ENCODE assay signal across 10 mouse cellular contexts in the genomic region with DNA sequence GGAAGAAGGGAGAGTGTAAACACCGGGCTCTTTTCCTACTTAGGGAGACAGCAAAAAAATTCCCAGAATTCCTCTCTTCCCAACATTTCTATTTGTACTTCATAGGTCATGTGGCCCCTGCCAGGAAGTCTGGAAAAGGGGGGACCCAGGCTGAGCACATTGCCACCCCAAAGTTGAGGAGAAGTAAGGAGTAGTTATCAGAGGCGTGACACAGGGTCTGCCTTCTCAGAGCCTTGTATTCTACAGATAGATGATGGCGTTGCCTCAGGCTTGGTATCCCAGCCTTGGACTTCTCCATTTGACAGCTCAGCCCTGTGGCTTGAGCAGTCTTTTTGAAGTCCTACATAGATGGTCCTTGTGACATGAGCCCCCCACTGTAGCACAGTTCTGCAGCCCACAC. TPM values are rescaled to one million over a fixed set of nuclear protein-coding genes. Genes with fewer than 3 reads are reported as not detected.
DNase-seq lines count a peak whose midpoint lies in the region; ATAC-seq and TF ChIP-seq lines count a peak whose summit lies in the region.
"Had no signal": no experiment of that assay in that cellular context is flagged by ENCODE, and none has a peak within 500 bp of the region (broad histone marks: within the 10 kb centered on the region; RNA-seq: fewer than 3 reads in every experiment).

No protein-coding gene starts in this region.

- dilution Hi-C loops in CH12.LX (cut with MboI; ENCODE audit: extremely low pct_ligation_motif_present, extremely low pct_unique_long_range_greater_than_20kb, low sequenced_read_pairs) = no loop called here

- no peak for DNase-seq in heart, postnatal 14 days
- DNase-seq in CH12.LX (ENCODE audit: extremely low read depth) = no peak
- DNase-seq in forebrain, embryonic 14.5 days (ENCODE audit: low spot score) = no peak
- no peak for DNase-seq in liver, embryonic 13.5 days
- no peak for DNase-seq in testis, postnatal 14 days (ENCODE audit: low spot score)
- no peak for DNase-seq in right cerebral cortex, adult 2 months (ENCODE audit: low spot score in 2 of 2)
- DNase-seq in embryo, embryonic 10 days (ENCODE audit: low spot score) = no peak
- DNase-seq: lung, adult 18-20 months had no signal

- no peak for TF ChIP-seq CTCF in CH12.LX (conservative IDR thresholded peaks at IDR 0.05 in 1 of 2, IDR thresholded peaks at IDR 0.05 in 1 of 2; ENCODE audit: low read depth in 2 of 2, low read length in 2 of 2)

- TF ChIP-seq POLR2A in CH12.LX (IDR thresholded peaks at IDR 0.05; ENCODE audit: low read depth, low read length) = no peak

- no peak for ATAC-seq in heart, embryonic 11.5 days (replicated peaks; ENCODE audit: insufficient number of reproducible peaks, low FRiP score, low TSS enrichment)
- ATAC-seq in forebrain, embryonic 14.5 days = no peak
- ATAC-seq in liver, embryonic 13.5 days (ENCODE audit: low read depth) = no peak

- in situ Hi-C loops in CH12.LX (cut with MboI; ENCODE audit: low pct_ligation_motif_present, low pct_unique_long_range_greater_than_20kb, low sequenced_read_pairs) = loop anchor here (10.0 kb wide), 1 partner anchor 120 kb away; no protein-coding TSS in a partner anchor

- H3K4me3 ChIP-seq in heart, embryonic 11.5 days (ENCODE audit: low read depth, low read length) = peak overlapping the region; percentile 63; the same call in 1 of the 2 replicates
- no peak overlapping the region for H3K4me3 ChIP-seq in CH12.LX (replicated peaks in 1 of 3; ENCODE audit: low read depth in 2 of 3, low read length in 2 of 3, poor library complexity in 1 of 3)
- peak overlapping the region; percentile 73 for H3K4me3 ChIP-seq in forebrain, embryonic 14.5 days (ENCODE audit: low read depth, low read length)
- no peak overlapping the region; the same call in 1 of the 2 replicates for H3K4me3 ChIP-seq in liver, embryonic 13.5 days (replicated peaks)

- no peaks in the 10 kb centered on the region for H3K79me2 ChIP-seq in CH12.LX (replicated peaks; ENCODE audit: control insufficient read depth, extremely low read depth, insufficient read depth, poor library complexity, severe bottlenecking)

- peaks cover 18% of the 10 kb centered on the region for H3K4me1 ChIP-seq in heart, embryonic 11.5 days (ENCODE audit: control insufficient read depth, insufficient read depth, low read length)
- peaks cover 3 to 10% of the 10 kb centered on the region in 2 experiments; a peak in 3 of 4 replicates for H3K4me1 ChIP-seq in CH12.LX (ENCODE audit: control insufficient read depth in 1 of 2, insufficient read depth in 2 of 2)
- H3K4me1 ChIP-seq in forebrain, embryonic 14.5 days (ENCODE audit: control insufficient read depth, insufficient read depth, low read length) = peaks cover 10% of the 10 kb centered on the region
- H3K4me1 ChIP-seq in liver, embryonic 13.5 days (replicated peaks) = peaks cover 17% of the 10 kb centered on the region

- peak overlapping the region; percentile 83; the same call in 1 of the 2 replicates for H3K9ac ChIP-seq in heart, embryonic 11.5 days (ENCODE audit: low read depth, low read length)
- H3K9ac ChIP-seq in CH12.LX (ENCODE audit: insufficient read depth, low read depth) = no peak overlapping the region
- H3K9ac ChIP-seq in forebrain, embryonic 14.5 days (ENCODE audit: low read length) = peak overlapping the region; percentile 79; the same call in 1 of the 2 replicates
- no peak overlapping the region for H3K9ac ChIP-seq in liver, embryonic 13.5 days

- no peaks in the 10 kb centered on the region for H3K9me3 ChIP-seq in heart, embryonic 11.5 days (replicated peaks; ENCODE audit: control insufficient read depth, low read length)
- no peaks in the 10 kb centered on the region for H3K9me3 ChIP-seq in CH12.LX (replicated peaks; ENCODE audit: low read length)
- H3K9me3 ChIP-seq in forebrain, embryonic 14.5 days (replicated peaks; ENCODE audit: control insufficient read depth, low read length) = no peaks in the 10 kb centered on the region
- no peaks in the 10 kb centered on the region for H3K9me3 ChIP-seq in liver, embryonic 13.5 days (replicated peaks)

- H3K27ac ChIP-seq in heart, embryonic 11.5 days (ENCODE audit: low read depth, low read length) = no peak overlapping the region
- no peak overlapping the region for H3K27ac ChIP-seq in CH12.LX (ENCODE audit: insufficient read depth, low read depth)
- no peak overlapping the region for H3K27ac ChIP-seq in forebrain, embryonic 14.5 days (ENCODE audit: low read depth, low read length)
- H3K27ac ChIP-seq in liver, embryonic 13.5 days = no peak overlapping the region

- 66% methylated on average over 3 of the region's 3 CpGs for WGBS in heart, embryonic 11.5 days (ENCODE audit: insufficient replicate concordance)
- WGBS in forebrain, embryonic 14.5 days = 82% methylated on average over 3 of the region's 3 CpGs
- 52% methylated on average over 3 of the region's 3 CpGs for WGBS in liver, embryonic 13.5 days (ENCODE audit: insufficient replicate concordance)

- TF ChIP-seq EP300 in CH12.LX (IDR thresholded peaks at IDR 0.05; ENCODE audit: low read length) = no peak

- no peaks in the 10 kb centered on the region for H3K27me3 ChIP-seq in heart, embryonic 11.5 days (ENCODE audit: control insufficient read depth, insufficient read depth, low read length)
- peaks cover 1% of the 10 kb centered on the region for H3K27me3 ChIP-seq in CH12.LX (replicated peaks)
- H3K27me3 ChIP-seq in forebrain, embryonic 14.5 days (replicated peaks; ENCODE audit: control insufficient read depth, insufficient read depth, low read length) = no peaks in the 10 kb centered on the region
- H3K27me3 ChIP-seq in liver, embryonic 13.5 days = peaks cover 22% of the 10 kb centered on the region

- intact Hi-C loops in heart, postnatal 14 days (cut with DNase I) = loop anchor here (5.0 kb wide), 1 partner anchor 127 kb away; a partner anchor contains a TSS

- TF ChIP-seq RAD21 in CH12.LX (IDR thresholded peaks at IDR 0.05; ENCODE audit: low read depth, low read length) = no peak

- H3K36me3 ChIP-seq in heart, embryonic 11.5 days (ENCODE audit: control insufficient read depth, insufficient read depth, low read length) = no peaks in the 10 kb centered on the region
- peaks cover 0 to 2% of the 10 kb centered on the region in 2 experiments for H3K36me3 ChIP-seq in CH12.LX (replicated peaks in 1 of 2; ENCODE audit: control insufficient read depth in 1 of 2, insufficient read depth in 1 of 2, low read length in 1 of 2)
- no peaks in the 10 kb centered on the region for H3K36me3 ChIP-seq in forebrain, embryonic 14.5 days (ENCODE audit: control insufficient read depth, insufficient read depth, low read length)
- no peaks in the 10 kb centered on the region for H3K36me3 ChIP-seq in liver, embryonic 13.5 days

- peak overlapping the region; percentile 68 for H3K4me2 ChIP-seq in heart, embryonic 11.5 days
- 0 out of 2 replicates have a peak overlapping the region, but pooled peaks have one; percentile 99 for H3K4me2 ChIP-seq in CH12.LX (ENCODE audit: insufficient read depth, low read depth, poor library complexity, severe bottlenecking)
- peak overlapping the region; percentile 94 for H3K4me2 ChIP-seq in forebrain, embryonic 14.5 days (ENCODE audit: low read length)
- H3K4me2 ChIP-seq in liver, embryonic 13.5 days = 0 out of 2 replicates have a peak overlapping the region, but pooled peaks have one; percentile 90

TF ChIP-seq in CH12.LX, 34 proteins besides CTCF, POLR2A, EP300 and RAD21:
- TF ChIP-seq UBTF (IDR thresholded peaks at IDR 0.05; ENCODE audit: low read depth, low read length) (no peak), KAT2A (IDR thresholded peaks at IDR 0.05; ENCODE audit: insufficient replicate concordance, low read length) (no peak), NELFE (IDR thresholded peaks at IDR 0.05; ENCODE audit: low read depth, low read length) (no peak), POLR2AphosphoS2 (IDR thresholded peaks at IDR 0.05; ENCODE audit: low read depth, low read length) (no peak), MXI1 (IDR thresholded peaks at IDR 0.05; ENCODE audit: low read depth, low read length) (no peak), SIN3A (IDR thresholded peaks at IDR 0.05; ENCODE audit: low read length) (no peak), ZKSCAN1 (IDR thresholded peaks at IDR 0.05; ENCODE audit: borderline replicate concordance, low read depth, low read length) (no peak), USF2 (conservative IDR thresholded peaks at IDR 0.05; ENCODE audit: low read depth, low read length) (no peak), SMC3 (IDR thresholded peaks at IDR 0.05; ENCODE audit: low read depth, low read length) (no peak), USF1 (IDR thresholded peaks at IDR 0.05; ENCODE audit: low read depth, low read length) (no peak), NRF1 (IDR thresholded peaks at IDR 0.05; ENCODE audit: low read depth, low read length) (no peak), PAX5 (IDR thresholded peaks at IDR 0.05; ENCODE audit: low read length) (no peak), ZC3H11A (IDR thresholded peaks at IDR 0.05; ENCODE audit: low read depth, low read length) (no peak), ETS1 (conservative IDR thresholded peaks at IDR 0.05; ENCODE audit: low read depth, low read length) (no peak), BHLHE40 (IDR thresholded peaks at IDR 0.05; ENCODE audit: low read depth, low read length) (no peak), IRF4 (IDR thresholded peaks at IDR 0.05; ENCODE audit: low read depth, low read length) (no peak), JUND (conservative IDR thresholded peaks at IDR 0.05; ENCODE audit: low read depth, low read length) (no peak), MYC (IDR thresholded peaks at IDR 0.05; ENCODE audit: low read depth, low read length) (no peak), MAZ (IDR thresholded peaks at IDR 0.05; ENCODE audit: low read depth, low read length) (no peak)

RNA-seq across cellular contexts. Expression of a gene that starts 9.2 kb away (rescaled TPM):
- 54.3 and 67.8 TPM in 2 replicates for polyA plus RNA-seq in heart, embryonic 11.5 days (2014; fragmentation: Nextera tagmentation; extraction: Ambion mirVana)
- 10 to 100 TPM; 28.0 to 29.9 TPM for total RNA-seq in heart, postnatal 14 days (2021)
- total RNA-seq in CH12.LX (2012; rRNA removed) (4.4 and 6.5 TPM in 2 replicates), CH12.LX (2014; rRNA removed) (2.9 and 4.7 TPM in 2 replicates)
- polyA plus RNA-seq in CH12.LX (2012; ENCODE audit: insufficient read length, low read depth) = 2.7 and 3.1 TPM in 2 replicates
- polyA plus RNA-seq in forebrain, embryonic 14.5 days (2014; fragmentation: Nextera tagmentation; extraction: Ambion mirVana) = 53.2 and 57.5 TPM in 2 replicates
- 1.8 and 2.2 TPM in 2 replicates for polyA plus RNA-seq in liver, embryonic 13.5 days (2015; fragmentation: Nextera tagmentation; extraction: Ambion mirVana)

RNA-seq across cellular contexts. Expression of a gene that starts 32.3 kb away (rescaled TPM):
- polyA plus RNA-seq in heart, embryonic 11.5 days (2014; fragmentation: Nextera tagmentation; extraction: Ambion mirVana) = not detected in 2 replicates
- total RNA-seq in heart, postnatal 14 days (2021) = not detected
- total RNA-seq in CH12.LX (2012; rRNA removed) (not detected in 2 replicates), CH12.LX (2014; rRNA removed) (not detected in 2 replicates)
- polyA plus RNA-seq in CH12.LX (2012; ENCODE audit: insufficient read length, low read depth) = not detected in 2 replicates
- polyA plus RNA-seq in forebrain, embryonic 14.5 days (2014; fragmentation: Nextera tagmentation; extraction: Ambion mirVana) = not detected in 2 replicates
- not detected in 2 replicates for polyA plus RNA-seq in liver, embryonic 13.5 days (2015; fragmentation: Nextera tagmentation; extraction: Ambion mirVana)
- polyA plus RNA-seq: embryonic facial prominence, embryonic 11.5 days had no signal

Comparison
In these comparisons a context has a peak if more than half of its experiments do, and no peak if none do; other contexts are left out.
1. H3K4me3 ChIP-seq: peak in heart, embryonic 11.5 days (single experiment) and forebrain, embryonic 14.5 days (single experiment); none in CH12.LX (0 of 3) and liver, embryonic 13.5 days (single experiment).
2. H3K9ac ChIP-seq: peak in heart, embryonic 11.5 days (single experiment) and forebrain, embryonic 14.5 days (single experiment); none in CH12.LX (single experiment) and liver, embryonic 13.5 days (single experiment).
3. RNA of a gene that starts 9.2 kb away (polyA plus RNA-seq): 54.3 to 67.8 TPM in heart, embryonic 11.5 days and 53.2 to 57.5 TPM in forebrain, embryonic 14.5 days; 2.7 to 3.1 TPM in CH12.LX and 1.8 to 2.2 TPM in liver, embryonic 13.5 days; every median in the first group is over 10 times any median in the second.
4. Peak in every context shown above with its lines, with median percentiles within 50 percentile points of each other: H3K4me2 ChIP-seq.